Mouse (Mus musculus) thymus, adult 2 months (tissue): ENCODE measurements around the gene Zbtb34.

Source experiments
- CTCF ChIP-seq: fragments of 200-500 bp; IDR thresholded peaks from 2 replicates; pipeline ENCODE4 v1.5.1; 2012; ENCODE audit warnings: mild to moderate bottlenecking, control low read depth, low read length, moderate library complexity, borderline replicate concordance; ENCODE audit not compliant: control insufficient read depth, poor library complexity, insufficient read depth; ENCODE audit errors: extremely low read depth
- POLR2A ChIP-seq: fragments of 200-500 bp; IDR thresholded peaks from 2 replicates; pipeline ENCODE4 v1.6.1; 2012; ENCODE audit warnings: mild to moderate bottlenecking, low read length, control low read depth, moderate library complexity; ENCODE audit not compliant: control insufficient read depth, poor library complexity, insufficient read depth; ENCODE audit errors: extremely low read depth

GRCm38 (mm10) chr2:33468466-33469097 is 37.5 kb upstream of the Zbtb34 start, which contains the start of gene Zbtb43:
- peak; percentile 83 for TF ChIP-seq POLR2A
- 0 out of 2 replicates have a peak, but pooled peaks have one; percentile 12 for TF ChIP-seq CTCF
